Mouse (Mus musculus): ENCODE data around the gene Limk2. TPM values are rescaled to one million over a fixed set of nuclear protein-coding genes. Genes with fewer than 3 reads are reported as not detected.

Gene Limk2
- polyA plus RNA-seq, 1 experiment from 2014 or later = 69.3 TPM

- no peaks in the 10 kb centered on the region for H3K4me1 ChIP-seq (replicated peaks; ENCODE audit: control insufficient read depth, insufficient read depth)
- no peaks in the 10 kb centered on the region for H3K27me3 ChIP-seq (ENCODE audit: control insufficient read depth, insufficient read depth, low read length)
- ATAC-seq (ENCODE audit: low FRiP score, low TSS enrichment) (no peak), DNase-seq (ENCODE audit: low spot score) (no peak)
- no peaks in the 10 kb centered on the region for H3K9me3 ChIP-seq (ENCODE audit: control insufficient read depth, low read length)
- H3K36me3 ChIP-seq (ENCODE audit: control insufficient read depth, insufficient read depth, low read length) = peaks cover 10% of the 10 kb centered on the region
- H3K4me3 ChIP-seq (ENCODE audit: low read depth, low read length) = no peak overlapping the region
- 75% methylated on average over 4 of the region's 4 CpGs for WGBS
- no peak overlapping the region for H3K27ac ChIP-seq (replicated peaks)
- TF ChIP-seq CTCF (IDR thresholded peaks at IDR 0.05; ENCODE audit: low read depth) = no peak
- TF ChIP-seq EP300 (optimal IDR thresholded peaks at IDR 0.05) = no peak
- no peak overlapping the region for H3K4me2 ChIP-seq (replicated peaks; ENCODE audit: low read depth)
- H3K9ac ChIP-seq (ENCODE audit: low read length) = no peak overlapping the region
These were observed 13.3 kb upstream of the Limk2 start for GRCm38 (mm10) chr11:3422242-3422641.

- WGBS = 70% methylated on average over 4 of the region's 4 CpGs
- ATAC-seq (ENCODE audit: low FRiP score, low TSS enrichment) = no peak
- H3K9ac ChIP-seq (ENCODE audit: low read length) = no peak overlapping the region
These were observed 9.8 kb upstream of the Limk2 start for GRCm38 (mm10) chr11:3418741-3419140.

GRCm38 (mm10) chr11:3417795-3418194 lies 8.8 kb upstream of the Limk2 start:
- Histone ChIP-seq H3K36me3 (ENCODE audit: control insufficient read depth, insufficient read depth, low read length) (peaks cover 3% of the 10 kb centered on the region; the same call in 1 of the 2 replicates), H3K9ac (ENCODE audit: low read length) (no peak overlapping the region), H3K27ac (replicated peaks) (no peak overlapping the region), H3K4me3 (ENCODE audit: low read depth, low read length) (no peak overlapping the region), H3K27me3 (ENCODE audit: control insufficient read depth, insufficient read depth, low read length) (no peaks in the 10 kb centered on the region), H3K9me3 (ENCODE audit: control insufficient read depth, low read length) (no peaks in the 10 kb centered on the region), H3K4me1 (replicated peaks; ENCODE audit: control insufficient read depth, insufficient read depth) (no peaks in the 10 kb centered on the region), H3K4me2 (replicated peaks; ENCODE audit: low read depth) (no peak overlapping the region)
- ATAC-seq (ENCODE audit: low FRiP score, low TSS enrichment) (no peak), DNase-seq (ENCODE audit: low spot score) (no peak)
- 70% methylated on average over 6 of the region's 6 CpGs for WGBS
- TF ChIP-seq CTCF (IDR thresholded peaks at IDR 0.05; ENCODE audit: low read depth) (no peak), EP300 (optimal IDR thresholded peaks at IDR 0.05) (no peak)

More at GRCm38 (mm10) chr11:3418741-3419140, 9.8 kb upstream of the Limk2 start:
- Histone ChIP-seq H3K4me3 (ENCODE audit: low read depth, low read length) (no peak overlapping the region), H3K36me3 (ENCODE audit: control insufficient read depth, insufficient read depth, low read length) (peaks cover 3% of the 10 kb centered on the region; the same call in 1 of the 2 replicates), H3K9me3 (ENCODE audit: control insufficient read depth, low read length) (no peaks in the 10 kb centered on the region), H3K27ac (replicated peaks) (no peak overlapping the region), H3K4me1 (replicated peaks; ENCODE audit: control insufficient read depth, insufficient read depth) (no peaks in the 10 kb centered on the region), H3K4me2 (replicated peaks; ENCODE audit: low read depth) (no peak overlapping the region), H3K27me3 (ENCODE audit: control insufficient read depth, insufficient read depth, low read length) (no peaks in the 10 kb centered on the region)
- no peak for TF ChIP-seq CTCF (IDR thresholded peaks at IDR 0.05; ENCODE audit: low read depth)
- no peak for TF ChIP-seq EP300 (optimal IDR thresholded peaks at IDR 0.05)
- DNase-seq (ENCODE audit: low spot score) = no peak

- H3K9ac ChIP-seq (ENCODE audit: low read length) = no peak overlapping the region
- H3K4me2 ChIP-seq (replicated peaks; ENCODE audit: low read depth) = no peak overlapping the region
- no peaks in the 10 kb centered on the region for H3K9me3 ChIP-seq (ENCODE audit: control insufficient read depth, low read length)
- no peaks in the 10 kb centered on the region for H3K27me3 ChIP-seq (ENCODE audit: control insufficient read depth, insufficient read depth, low read length)
- WGBS = 89% methylated on average over 3 of the region's 3 CpGs
- H3K4me1 ChIP-seq (replicated peaks; ENCODE audit: control insufficient read depth, insufficient read depth) = no peaks in the 10 kb centered on the region
- no peak overlapping the region for H3K4me3 ChIP-seq (ENCODE audit: low read depth, low read length)
- ATAC-seq (ENCODE audit: low FRiP score, low TSS enrichment) (no peak), DNase-seq (ENCODE audit: low spot score) (no peak)
- peaks cover 3% of the 10 kb centered on the region; the same call in 1 of the 2 replicates for H3K36me3 ChIP-seq (ENCODE audit: control insufficient read depth, insufficient read depth, low read length)
- TF ChIP-seq CTCF (IDR thresholded peaks at IDR 0.05; ENCODE audit: low read depth) (no peak), EP300 (optimal IDR thresholded peaks at IDR 0.05) (no peak)
- H3K27ac ChIP-seq (replicated peaks) = no peak overlapping the region
These were observed 7.4 kb upstream of the Limk2 start for GRCm38 (mm10) chr11:3416399-3416798.

- Histone ChIP-seq H3K9ac (ENCODE audit: low read length) (no peak overlapping the region), H3K4me3 (ENCODE audit: low read depth, low read length) (no peak overlapping the region), H3K27ac (replicated peaks) (no peak overlapping the region), H3K36me3 (ENCODE audit: control insufficient read depth, insufficient read depth, low read length) (0 out of 2 replicates have a peak, but pooled peaks cover 3% of the 10 kb centered on the region), H3K4me2 (replicated peaks; ENCODE audit: low read depth) (no peak overlapping the region), H3K27me3 (ENCODE audit: control insufficient read depth, insufficient read depth, low read length) (no peaks in the 10 kb centered on the region), H3K9me3 (ENCODE audit: control insufficient read depth, low read length) (no peaks in the 10 kb centered on the region), H3K4me1 (replicated peaks; ENCODE audit: control insufficient read depth, insufficient read depth) (peaks cover 4% of the 10 kb centered on the region; the same call in 1 of the 2 replicates)
- DNase-seq (ENCODE audit: low spot score) (no peak), ATAC-seq (ENCODE audit: low FRiP score, low TSS enrichment) (no peak)
- TF ChIP-seq EP300 (optimal IDR thresholded peaks at IDR 0.05) (no peak), CTCF (IDR thresholded peaks at IDR 0.05; ENCODE audit: low read depth) (no peak)
- WGBS = 82% methylated on average over 3 of the region's 3 CpGs
These were observed 3.1 kb upstream of the Limk2 start for GRCm38 (mm10) chr11:3412111-3412510.

GRCm38 (mm10) chr11:3408131-3408996 lies 625 bp downstream of the Limk2 start:
- TF ChIP-seq EP300 (optimal IDR thresholded peaks at IDR 0.05) (no peak), CTCF (IDR thresholded peaks at IDR 0.05; ENCODE audit: low read depth) (no peak)
- ATAC-seq (ENCODE audit: low FRiP score, low TSS enrichment) (no peak; the same call in 1 of the 2 replicates), DNase-seq (ENCODE audit: low spot score) (no peak)
- Histone ChIP-seq H3K27me3 (ENCODE audit: control insufficient read depth, insufficient read depth, low read length) (no peaks in the 10 kb centered on the region), H3K4me2 (replicated peaks; ENCODE audit: low read depth) (peak overlapping the region; percentile 61), H3K9me3 (ENCODE audit: control insufficient read depth, low read length) (no peaks in the 10 kb centered on the region), H3K4me3 (ENCODE audit: low read depth, low read length) (peak overlapping the region; percentile 67), H3K27ac (replicated peaks) (peak overlapping the region; percentile 72), H3K4me1 (replicated peaks; ENCODE audit: control insufficient read depth, insufficient read depth) (peaks cover 4% of the 10 kb centered on the region; the same call in 1 of the 2 replicates), H3K9ac (ENCODE audit: low read length) (peak overlapping the region; percentile 75), H3K36me3 (ENCODE audit: control insufficient read depth, insufficient read depth, low read length) (no peaks in the 10 kb centered on the region)
- 5% methylated on average over 34 of the region's 34 CpGs for WGBS

Measured in stomach, postnatal 0 days (tissue).